Mouse (Mus musculus) right cerebral cortex, postnatal 36 days (tissue): ENCODE results near the gene Plin3.

Experiments
- DNase-seq, 2 experiments: peaks; one replicate each; pipeline ENCODE4 v3.0.0; 2022; ENCODE audit warnings: low spot score in 2 of 2, mixed read lengths in 1 of 2

Plin3 gene

GRCm38 (mm10) chr17:56292531-56293222, at the start of gene Plin3:
Plin3 (minus strand) TSS chr17:56292873.
- no peak for DNase-seq

GRCm38 (mm10) chr17:56340717-56341116, 48.0 kb upstream of the Plin3 start:
- no peak for DNase-seq

- no peak for DNase-seq
These were observed 46.2 kb upstream of the Plin3 start for GRCm38 (mm10) chr17:56338909-56339308.

- no peak for DNase-seq
These were observed 45.1 kb upstream of the Plin3 start for GRCm38 (mm10) chr17:56337791-56338190.

GRCm38 (mm10) chr17:56337190-56337589, 44.5 kb upstream of the Plin3 start:
- DNase-seq, result no peak

GRCm38 (mm10) chr17:56332987-56333386, 40.3 kb upstream of the Plin3 start:
- no peak for DNase-seq

- DNase-seq, result no peak
These were observed 38.6 kb upstream of the Plin3 start for GRCm38 (mm10) chr17:56331256-56331655.

GRCm38 (mm10) chr17:56330345-56330744, 37.7 kb upstream of the Plin3 start:
- no peak for DNase-seq

- DNase-seq, result no peak
These were observed 36.6 kb upstream of the Plin3 start for GRCm38 (mm10) chr17:56329267-56329666.

GRCm38 (mm10) chr17:56326153-56327147, 33.8 kb upstream of the Plin3 start:
- no peak for DNase-seq

GRCm38 (mm10) chr17:56325450-56326152, 32.9 kb upstream of the Plin3 start, which contains the start of gene Kdm4b:
Kdm4b (plus strand) TSS chr17:56326062.
- DNase-seq, result peak; percentile 99 to 100

GRCm38 (mm10) chr17:56324419-56324818, 31.7 kb upstream of the Plin3 start:
- no peak for DNase-seq

GRCm38 (mm10) chr17:56309191-56309945, 16.7 kb upstream of the Plin3 start:
- DNase-seq, result no peak

- DNase-seq, result no peak
These were observed 15.4 kb upstream of the Plin3 start for GRCm38 (mm10) chr17:56308088-56308487.

- no peak for DNase-seq
These were observed 13.2 kb upstream of the Plin3 start for GRCm38 (mm10) chr17:56305826-56306225.

GRCm38 (mm10) chr17:56305156-56305555, 12.5 kb upstream of the Plin3 start:
- DNase-seq, result no peak

GRCm38 (mm10) chr17:56304718-56305117, 12.0 kb upstream of the Plin3 start:
- no peak for DNase-seq

GRCm38 (mm10) chr17:56303847-56304586, 11.3 kb upstream of the Plin3 start:
- peak; percentile 86 to 87 for DNase-seq

GRCm38 (mm10) chr17:56303160-56303846, 10.6 kb upstream of the Plin3 start, which contains the start of gene Uhrf1:
Uhrf1 (plus strand) TSS chr17:56303321.
- DNase-seq, result no peak
